Mouse (Mus musculus) ES-Bruce4 (cell line): ENCODE results near the gene Rgs12.

Experiments used
- CTCF ChIP-seq: IDR thresholded peaks from one replicate; pipeline ENCODE4 v1.8.1; 2011; ENCODE audit warnings: low read depth, low read length
- EP300 ChIP-seq: IDR thresholded peaks from 2 replicates; pipeline ENCODE4 v1.6.1; 2011; ENCODE audit warnings: low read depth, low read length; ENCODE audit not compliant: insufficient read depth
- POLR2A ChIP-seq: IDR thresholded peaks from one replicate; pipeline ENCODE4 v1.8.1; 2011; ENCODE audit warnings: low read length; ENCODE audit not compliant: insufficient read depth

- no peak for TF ChIP-seq EP300
- peak; percentile 71 for TF ChIP-seq CTCF
- TF ChIP-seq POLR2A: no peak
These were observed 75.7 kb downstream of the Rgs12 start for GRCm38 (mm10) chr5:35024975-35025374.
